In genomic region chr2:158409595-158410021, GRCm38 (mm10) we compare ENCODE assay signal across 8 mouse cellular contexts. TPM values are rescaled to one million over a fixed set of nuclear protein-coding genes. Genes with fewer than 3 reads are reported as not detected.
DNase-seq lines count a peak whose midpoint lies in the region; ATAC-seq and TF ChIP-seq lines count a peak whose summit lies in the region.

TSS of gene Ralgapb (plus strand) at chr2:158409848.

- H3K4me2 ChIP-seq in embryonic facial prominence, embryonic 13.5 days = peak within 1 kb of the TSS; percentile 96
- peak within 1 kb of the TSS; percentile 95 for H3K4me2 ChIP-seq in limb, embryonic 12.5 days
- peak within 1 kb of the TSS; percentile 90 for H3K4me2 ChIP-seq in midbrain, embryonic 15.5 days

- H3K9ac ChIP-seq in embryonic facial prominence, embryonic 13.5 days = peak within 1 kb of the TSS; percentile 94
- H3K9ac ChIP-seq in limb, embryonic 12.5 days (replicated peaks) = peak within 1 kb of the TSS; percentile 90
- H3K9ac ChIP-seq in midbrain, embryonic 15.5 days = peak within 1 kb of the TSS; percentile 86

- peak; percentile 92 for ATAC-seq in embryonic facial prominence, embryonic 13.5 days (ENCODE audit: insufficient number of reproducible peaks, insufficient read depth, low FRiP score, low TSS enrichment, low read depth)
- peak; percentile 82 for ATAC-seq in limb, embryonic 12.5 days (ENCODE audit: insufficient number of reproducible peaks, insufficient read depth, low FRiP score, low TSS enrichment, low read depth)
- ATAC-seq in midbrain, embryonic 15.5 days (replicated peaks) = peak; percentile 91

- no peaks in the 10 kb centered on the region for H3K36me3 ChIP-seq in embryonic facial prominence, embryonic 13.5 days
- no peaks in the 10 kb centered on the region for H3K36me3 ChIP-seq in kidney, adult 2 months (ENCODE audit: control insufficient read depth, insufficient read depth, low read length)
- no peaks in the 10 kb centered on the region for H3K36me3 ChIP-seq in limb, embryonic 12.5 days
- no peaks in the 10 kb centered on the region for H3K36me3 ChIP-seq in midbrain, embryonic 15.5 days (replicated peaks)
- no peaks in the 10 kb centered on the region for H3K36me3 ChIP-seq in spleen, adult 2 months (ENCODE audit: control insufficient read depth, insufficient read depth, low read length)

- TF ChIP-seq POLR2A in kidney, adult 2 months (IDR thresholded peaks at IDR 0.05; ENCODE audit: low read depth, low read length) = no peak
- TF ChIP-seq POLR2A in spleen, adult 2 months (IDR thresholded peaks at IDR 0.05; ENCODE audit: low read depth, low read length) = peak; percentile 35

- WGBS in embryonic facial prominence, embryonic 13.5 days = 1% methylated on average over 46 of the region's 46 CpGs
- WGBS in kidney, adult 2 months = under 1% methylated on average over 46 of the region's 46 CpGs
- under 1% methylated on average over 46 of the region's 46 CpGs for WGBS in limb, embryonic 12.5 days
- under 1% methylated on average over 46 of the region's 46 CpGs for WGBS in midbrain, embryonic 15.5 days
- WGBS in spleen, adult 2 months = under 1% methylated on average over 46 of the region's 46 CpGs

- H3K4me3 ChIP-seq in embryonic facial prominence, embryonic 13.5 days = peak within 1 kb of the TSS; percentile 91
- H3K4me3 ChIP-seq in kidney, adult 2 months (ENCODE audit: insufficient read depth, low read depth, low read length) = peak within 1 kb of the TSS; percentile 73
- H3K4me3 ChIP-seq in limb, embryonic 12.5 days (replicated peaks) = peak within 1 kb of the TSS; percentile 90
- peak within 1 kb of the TSS; percentile 84 for H3K4me3 ChIP-seq in midbrain, embryonic 15.5 days
- peak within 1 kb of the TSS; percentile 90 for H3K4me3 ChIP-seq in spleen, adult 2 months (ENCODE audit: extremely low read depth, insufficient read depth, insufficient read length)

- H3K27ac ChIP-seq in embryonic facial prominence, embryonic 13.5 days = peak within 1 kb of the TSS; percentile 91
- peak within 1 kb of the TSS; percentile 67 for H3K27ac ChIP-seq in kidney, adult 2 months (ENCODE audit: insufficient read depth, low read depth, low read length)
- peak within 1 kb of the TSS; percentile 84 for H3K27ac ChIP-seq in limb, embryonic 12.5 days
- H3K27ac ChIP-seq in midbrain, embryonic 15.5 days = peak within 1 kb of the TSS; percentile 91
- peak within 1 kb of the TSS; percentile 84 for H3K27ac ChIP-seq in spleen, adult 2 months (ENCODE audit: insufficient read depth, low read length)

- peak; percentile 98 for DNase-seq in 3134 (ENCODE audit: extremely low read depth, insufficient read length, low spot score)
- peak; percentile 99 for DNase-seq in adrenal gland, postnatal 36 days
- DNase-seq in heart, adult 18-20 months = peak; percentile 98 to 99
- DNase-seq in kidney, adult 2 months = peak; percentile 99
- DNase-seq in spleen, adult 2 months (ENCODE audit: low read depth in 1 of 2, low spot score in 2 of 2) = peak; percentile 95 to 97

- H3K27me3 ChIP-seq in embryonic facial prominence, embryonic 13.5 days = no peaks in the 10 kb centered on the region; the same call in 1 of the 2 replicates
- no peaks in the 10 kb centered on the region for H3K27me3 ChIP-seq in kidney, adult 2 months (replicated peaks; ENCODE audit: control insufficient read depth, insufficient read depth, low read length)
- no peaks in the 10 kb centered on the region for H3K27me3 ChIP-seq in limb, embryonic 12.5 days
- H3K27me3 ChIP-seq in midbrain, embryonic 15.5 days (replicated peaks) = no peaks in the 10 kb centered on the region
- H3K27me3 ChIP-seq in spleen, adult 2 months (ENCODE audit: control insufficient read depth, insufficient read depth, low read length) = no peaks in the 10 kb centered on the region

- TF ChIP-seq CTCF in kidney, adult 2 months (conservative IDR thresholded peaks at IDR 0.05; ENCODE audit: insufficient read depth, insufficient read length, low read depth, low read length) = peak; percentile 63
- TF ChIP-seq CTCF in spleen, adult 2 months (IDR thresholded peaks at IDR 0.05; ENCODE audit: extremely low read depth, insufficient read depth, insufficient read length, insufficient replicate concordance) = 0 out of 2 replicates have a peak, but pooled peaks have one; percentile 21

- peaks cover 16% of the 10 kb centered on the region for H3K4me1 ChIP-seq in embryonic facial prominence, embryonic 13.5 days
- H3K4me1 ChIP-seq in kidney, adult 2 months (ENCODE audit: control insufficient read depth, insufficient read depth, low read length) = peaks cover 13% of the 10 kb centered on the region; the same call in 1 of the 2 replicates
- peaks cover 7% of the 10 kb centered on the region for H3K4me1 ChIP-seq in limb, embryonic 12.5 days (replicated peaks)
- peaks cover 28% of the 10 kb centered on the region for H3K4me1 ChIP-seq in midbrain, embryonic 15.5 days
- 0 out of 2 replicates have a peak, but pooled peaks cover 11% of the 10 kb centered on the region for H3K4me1 ChIP-seq in spleen, adult 2 months (ENCODE audit: control insufficient read depth, insufficient read depth, insufficient read length)

- H3K9me3 ChIP-seq in embryonic facial prominence, embryonic 13.5 days = no peaks in the 10 kb centered on the region
- no peaks in the 10 kb centered on the region for H3K9me3 ChIP-seq in limb, embryonic 12.5 days
- H3K9me3 ChIP-seq in midbrain, embryonic 15.5 days = no peaks in the 10 kb centered on the region

RNA-seq across cellular contexts. Expression of gene Ralgapb, which starts in this region (rescaled TPM):
- total RNA-seq in adrenal gland, postnatal 36 days (2021) = 10 to 100 TPM; 69.6 to 69.9 TPM
- polyA plus RNA-seq in embryonic facial prominence, embryonic 13.5 days (2015; fragmentation: Nextera tagmentation; extraction: Ambion mirVana) = 19.1 and 21.6 TPM in 2 replicates
- 10 to 100 TPM; 35.0 to 35.8 TPM for total RNA-seq in heart, adult 18-20 months (2021)
- 25.6 and 30.6 TPM in 2 replicates for polyA plus RNA-seq in kidney, adult 2 months (2012; rRNA removed)
- polyA plus RNA-seq in limb, embryonic 12.5 days (2016; fragmentation: Nextera tagmentation; extraction: Ambion mirVana) = 17.3 and 19.7 TPM in 2 replicates
- polyA plus RNA-seq in midbrain, embryonic 15.5 days (2015; fragmentation: Nextera tagmentation; extraction: Ambion mirVana) = 27.4 and 28.0 TPM in 2 replicates
- 14.8 and 18.9 TPM in 2 replicates for polyA plus RNA-seq in spleen, adult 2 months (2012; rRNA removed)

Comparison
In these comparisons a context has a peak if more than half of its experiments do, and no peak if none do; other contexts are left out.
1. Peak in every context shown above with its lines: DNase-seq, ATAC-seq, H3K4me3 ChIP-seq and H3K27ac ChIP-seq.